Mouse (Mus musculus): ENCODE data around the gene Alg2. TPM values are rescaled to one million over a fixed set of nuclear protein-coding genes. Genes with fewer than 3 reads are reported as not detected.

Alg2 gene
- total and polyA plus RNA-seq, 3 experiments = 6.0 to 6.2 (median 6.1) TPM

GRCm38 (mm10) chr4:47435131-47435530, 39.0 kb downstream of the Alg2 start:
- H3K36me3 ChIP-seq (ENCODE audit: control insufficient read depth, insufficient read depth, low read length) = no peaks in the 10 kb centered on the region
- DNase-seq = no peak
- peaks cover 5% of the 10 kb centered on the region for H3K4me1 ChIP-seq (ENCODE audit: control insufficient read depth, insufficient read depth, low read length)
- H3K4me3 ChIP-seq = no peak overlapping the region
- no peaks in the 10 kb centered on the region for H3K27me3 ChIP-seq (ENCODE audit: control insufficient read depth, insufficient read depth, low read length)
- H3K9ac ChIP-seq (ENCODE audit: low read depth, low read length) = no peak overlapping the region
- H3K79me2 ChIP-seq (replicated peaks; ENCODE audit: control insufficient read depth, insufficient read depth, low read length) = no peaks in the 10 kb centered on the region
- H3K27ac ChIP-seq = no peak overlapping the region
- TF ChIP-seq POLR2A (IDR thresholded peaks at IDR 0.05; ENCODE audit: insufficient read depth, low read depth, low read length) = no peak
- no peak for TF ChIP-seq CTCF (IDR thresholded peaks at IDR 0.05)
- TF ChIP-seq EP300 (IDR thresholded peaks at IDR 0.05; ENCODE audit: insufficient read depth, low read depth, low read length) = no peak
- intact Hi-C loops (cut with DNase I) = loop anchor here (10.0 kb wide), 1 partner anchor 970 kb away; no protein-coding TSS in a partner anchor
- 80% methylated on average over 12 of the region's 12 CpGs for WGBS

GRCm38 (mm10) chr4:47432766-47433165, 41.4 kb downstream of the Alg2 start:
- no peaks in the 10 kb centered on the region for H3K36me3 ChIP-seq (ENCODE audit: control insufficient read depth, insufficient read depth, low read length)
- peaks cover 2% of the 10 kb centered on the region for H3K4me1 ChIP-seq (ENCODE audit: control insufficient read depth, insufficient read depth, low read length)
- H3K9ac ChIP-seq (ENCODE audit: low read depth, low read length) = no peak overlapping the region
- no peak overlapping the region for H3K4me3 ChIP-seq
- no peak for DNase-seq
- H3K27me3 ChIP-seq (ENCODE audit: control insufficient read depth, insufficient read depth, low read length) = no peaks in the 10 kb centered on the region
- TF ChIP-seq CTCF (IDR thresholded peaks at IDR 0.05) (no peak), POLR2A (IDR thresholded peaks at IDR 0.05; ENCODE audit: insufficient read depth, low read depth, low read length) (no peak), EP300 (IDR thresholded peaks at IDR 0.05; ENCODE audit: insufficient read depth, low read depth, low read length) (no peak)
- 88% methylated on average over 7 of the region's 7 CpGs for WGBS
- H3K79me2 ChIP-seq (replicated peaks; ENCODE audit: control insufficient read depth, insufficient read depth, low read length) = no peaks in the 10 kb centered on the region
- intact Hi-C loops (cut with DNase I) = loop anchor here (10.0 kb wide), 1 partner anchor 972 kb away; no protein-coding TSS in a partner anchor
- H3K27ac ChIP-seq = no peak overlapping the region

DNA sequence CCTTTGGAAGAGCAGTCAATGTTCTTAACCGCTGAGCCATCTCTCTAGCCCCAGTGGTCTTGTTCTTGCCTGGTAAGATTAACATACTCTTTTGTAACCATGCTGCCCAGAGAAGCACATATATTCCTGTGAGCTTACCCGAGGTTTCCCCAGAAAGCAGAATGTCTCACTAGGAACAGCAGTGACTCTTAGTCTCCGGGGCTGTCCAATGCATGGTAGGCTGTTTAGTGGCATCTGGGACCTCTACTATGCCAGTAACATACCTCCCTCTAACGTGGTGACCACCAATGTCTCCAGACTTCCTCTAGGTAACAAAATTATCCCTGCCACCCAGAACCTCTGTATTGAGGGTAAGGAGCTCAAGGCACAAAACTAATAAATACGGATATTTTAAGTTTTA, 43.1 kb downstream of the Alg2 start:
- TF ChIP-seq EP300 (IDR thresholded peaks at IDR 0.05; ENCODE audit: insufficient read depth, low read depth, low read length) = no peak
- no peak for TF ChIP-seq CTCF (IDR thresholded peaks at IDR 0.05)
- TF ChIP-seq POLR2A (IDR thresholded peaks at IDR 0.05; ENCODE audit: insufficient read depth, low read depth, low read length) = no peak
- no peaks in the 10 kb centered on the region for H3K4me1 ChIP-seq (ENCODE audit: control insufficient read depth, insufficient read depth, low read length)
- no peak overlapping the region for H3K27ac ChIP-seq
- H3K36me3 ChIP-seq (ENCODE audit: control insufficient read depth, insufficient read depth, low read length) = no peaks in the 10 kb centered on the region
- H3K79me2 ChIP-seq (replicated peaks; ENCODE audit: control insufficient read depth, insufficient read depth, low read length) = no peaks in the 10 kb centered on the region
- no peak for DNase-seq
- intact Hi-C loops (cut with DNase I) = loop anchor here (10.0 kb wide), 1 partner anchor 974 kb away; no protein-coding TSS in a partner anchor
- no peak overlapping the region for H3K9ac ChIP-seq (ENCODE audit: low read depth, low read length)
- H3K27me3 ChIP-seq (ENCODE audit: control insufficient read depth, insufficient read depth, low read length) = no peaks in the 10 kb centered on the region
- no peak overlapping the region for H3K4me3 ChIP-seq
- WGBS = 93% methylated on average over 5 of the region's 5 CpGs

DNA sequence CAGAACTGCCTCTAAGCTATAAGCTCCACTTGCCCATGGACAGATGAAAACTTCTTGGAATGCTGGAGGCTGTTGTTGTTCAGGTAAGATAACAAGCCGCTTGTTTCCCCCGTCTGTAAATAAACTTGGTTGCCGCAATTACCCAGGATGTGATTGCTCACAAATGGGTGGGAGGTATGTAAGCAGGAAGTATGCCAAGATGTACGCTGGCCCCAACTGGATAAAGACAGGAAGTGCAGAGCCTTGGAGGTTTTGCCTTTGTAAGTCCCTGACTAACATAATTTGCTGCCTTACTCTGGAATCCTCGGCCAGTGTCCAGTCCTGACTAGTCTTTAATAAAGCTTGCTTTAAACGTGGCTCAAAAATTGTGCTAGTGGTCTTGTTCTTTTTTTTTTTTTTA, 43.6 kb downstream of the Alg2 start:
- Histone ChIP-seq H3K36me3 (ENCODE audit: control insufficient read depth, insufficient read depth, low read length) (no peaks in the 10 kb centered on the region), H3K4me1 (ENCODE audit: control insufficient read depth, insufficient read depth, low read length) (no peaks in the 10 kb centered on the region), H3K9ac (ENCODE audit: low read depth, low read length) (no peak overlapping the region), H3K4me3 (no peak overlapping the region), H3K27ac (no peak overlapping the region), H3K79me2 (replicated peaks; ENCODE audit: control insufficient read depth, insufficient read depth, low read length) (no peaks in the 10 kb centered on the region), H3K27me3 (ENCODE audit: control insufficient read depth, insufficient read depth, low read length) (no peaks in the 10 kb centered on the region)
- TF ChIP-seq EP300 (IDR thresholded peaks at IDR 0.05; ENCODE audit: insufficient read depth, low read depth, low read length) (no peak), POLR2A (IDR thresholded peaks at IDR 0.05; ENCODE audit: insufficient read depth, low read depth, low read length) (no peak), CTCF (IDR thresholded peaks at IDR 0.05) (no peak)
- intact Hi-C loops (cut with DNase I) = loop anchor here (10.0 kb wide), 1 partner anchor 974 kb away; no protein-coding TSS in a partner anchor
- DNase-seq = no peak
- 27% methylated on average over 6 of the region's 6 CpGs for WGBS

DNA sequence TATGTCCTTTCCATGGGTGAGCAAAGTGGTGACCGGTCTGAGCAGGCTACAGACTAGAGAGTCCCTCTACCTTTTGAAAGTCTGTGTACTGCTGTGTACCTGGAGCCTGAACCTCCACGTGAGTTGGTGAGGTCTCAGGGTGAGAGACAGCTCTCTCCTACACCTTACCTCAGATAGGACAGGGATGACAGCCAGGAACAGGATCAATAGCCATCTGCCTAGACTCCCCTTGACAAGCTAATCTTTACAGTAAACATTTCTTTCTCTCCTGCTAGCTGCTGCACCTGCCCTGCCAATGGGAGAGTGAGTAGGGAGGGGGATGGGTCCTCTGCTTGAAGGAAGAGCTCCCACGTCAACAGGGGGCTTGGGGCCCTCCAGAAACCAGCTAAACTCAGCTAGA, 46.5 kb downstream of the Alg2 start:
- Histone ChIP-seq H3K36me3 (ENCODE audit: control insufficient read depth, insufficient read depth, low read length) (no peaks in the 10 kb centered on the region), H3K27ac (no peak overlapping the region), H3K27me3 (ENCODE audit: control insufficient read depth, insufficient read depth, low read length) (no peaks in the 10 kb centered on the region), H3K4me1 (ENCODE audit: control insufficient read depth, insufficient read depth, low read length) (no peaks in the 10 kb centered on the region), H3K79me2 (replicated peaks; ENCODE audit: control insufficient read depth, insufficient read depth, low read length) (no peaks in the 10 kb centered on the region), H3K9ac (ENCODE audit: low read depth, low read length) (no peak overlapping the region), H3K4me3 (no peak overlapping the region)
- no peak for DNase-seq
- intact Hi-C loops (cut with DNase I) = no loop called here
- TF ChIP-seq EP300 (IDR thresholded peaks at IDR 0.05; ENCODE audit: insufficient read depth, low read depth, low read length) = no peak
- TF ChIP-seq CTCF (IDR thresholded peaks at IDR 0.05) = no peak
- TF ChIP-seq POLR2A (IDR thresholded peaks at IDR 0.05; ENCODE audit: insufficient read depth, low read depth, low read length) = no peak
- 70% methylated on average over 3 of the region's 3 CpGs for WGBS

GRCm38 (mm10) chr4:47425247-47425830, 48.8 kb downstream of the Alg2 start:
- no peak overlapping the region for H3K27ac ChIP-seq
- 94% methylated on average over 16 of the region's 16 CpGs for WGBS

More at GRCm38 (mm10) chr4:47425247-47425830, 48.8 kb downstream of the Alg2 start:
- Histone ChIP-seq H3K27me3 (ENCODE audit: control insufficient read depth, insufficient read depth, low read length) (no peaks in the 10 kb centered on the region), H3K79me2 (replicated peaks; ENCODE audit: control insufficient read depth, insufficient read depth, low read length) (no peaks in the 10 kb centered on the region), H3K36me3 (ENCODE audit: control insufficient read depth, insufficient read depth, low read length) (no peaks in the 10 kb centered on the region), H3K9ac (ENCODE audit: low read depth, low read length) (no peak overlapping the region), H3K4me1 (ENCODE audit: control insufficient read depth, insufficient read depth, low read length) (no peaks in the 10 kb centered on the region), H3K4me3 (no peak overlapping the region)
- intact Hi-C loops (cut with DNase I) = no loop called here
- TF ChIP-seq CTCF (IDR thresholded peaks at IDR 0.05) = no peak
- no peak for DNase-seq
